Mouse (Mus musculus) limb, embryonic 12.5 days (tissue): ENCODE measurements around the gene C2cd6. TPM values are rescaled to one million over a fixed set of nuclear protein-coding genes. Genes with fewer than 3 reads are reported as not detected.

Experiments used
- ATAC-seq: fragments of 200-750 bp; cut with Nextera tagmentation; 2 replicates; pipeline ENCODE4 v1.8.0; 2017; ENCODE audit warnings: low read depth, moderate TSS enrichment; ENCODE audit not compliant: insufficient number of reproducible peaks, insufficient read depth, low FRiP score, low TSS enrichment
- H3K27ac ChIP-seq: fragments of 300-500 bp; sonication (generic); 2 replicates; pipeline ENCODE4 v1.5.1; 2016; ENCODE audit warnings: mild to moderate bottlenecking, moderate library complexity
- H3K27me3 ChIP-seq: fragments of 300-500 bp; sonication (generic); 2 replicates; pipeline ENCODE4 v1.6.1; 2016; ENCODE audit warnings: mild to moderate bottlenecking, moderate library complexity
- H3K36me3 ChIP-seq: fragments of 300-500 bp; sonication (generic); 2 replicates; pipeline ENCODE4 v1.6.1; 2016; ENCODE audit warnings: mild to moderate bottlenecking, moderate library complexity
- H3K4me1 ChIP-seq: fragments of 300-500 bp; sonication (generic); replicated peaks from 2 replicates; pipeline ENCODE4 v1.6.1; 2016
- H3K4me2 ChIP-seq: fragments of 300-500 bp; sonication (generic); 2 replicates; pipeline ENCODE4 v1.6.1; 2016; ENCODE audit warnings: mild to moderate bottlenecking, moderate library complexity
- H3K4me3 ChIP-seq: fragments of 300-500 bp; sonication (generic); replicated peaks from 2 replicates; pipeline ENCODE4 v1.5.1; 2016; ENCODE audit warnings: mild to moderate bottlenecking
- H3K9ac ChIP-seq: fragments of 300-500 bp; sonication (generic); replicated peaks from 2 replicates; pipeline ENCODE4 v1.6.1; 2016; ENCODE audit warnings: mild to moderate bottlenecking, moderate library complexity
- H3K9me3 ChIP-seq: fragments of 300-500 bp; sonication (generic); 2 replicates; pipeline ENCODE4 v1.6.1; 2016; ENCODE audit warnings: mild to moderate bottlenecking, moderate library complexity
- WGBS: fragments of 180-500 bp; shearing (Covaris S2); methylation state at CpG from one replicate; pipeline ENCODE4 v1.1.7; 2016; 5-methylcytosine and 5-hydroxymethylcytosine counted together
- polyA plus RNA-seq: library from polyadenylated mRNA; unstranded; fragments of >200 nt; fragmentation: Nextera tagmentation; extraction: Ambion mirVana; gene quantifications from 2 replicates; pipeline ENCODE4 v1.2.1, GENCODE M21; 2016

C2cd6 gene
- polyA plus RNA-seq = not detected in 2 replicates

DNA sequence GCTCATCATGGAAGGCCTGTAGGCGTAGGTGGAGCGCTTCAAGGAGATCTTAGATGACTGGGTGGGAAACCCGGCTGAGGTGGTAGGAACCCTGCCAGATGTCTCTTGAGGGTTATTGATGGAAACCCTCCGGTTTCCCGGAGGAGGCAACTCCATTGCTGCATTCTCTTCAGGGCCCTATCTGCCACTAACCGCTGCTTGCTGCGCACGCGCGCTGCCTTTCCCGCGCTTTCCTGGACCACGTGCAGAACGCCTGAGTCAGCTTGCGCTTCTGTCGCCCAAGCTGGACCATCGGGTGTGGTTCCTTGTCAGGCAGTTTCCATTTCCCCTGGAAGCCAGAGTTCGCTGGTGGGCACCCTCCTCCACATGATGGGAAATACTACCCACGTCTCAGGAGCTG, at the start of gene C2cd6:
Gene C2cd6, minus strand, starts transcription at position 196 of the 400 bp plus-strand sequence.
- WGBS = 92% methylated on average over 19 of the region's 19 CpGs
- no peak within 1 kb of the TSS for H3K27ac ChIP-seq
- ATAC-seq = no peak

DNA sequence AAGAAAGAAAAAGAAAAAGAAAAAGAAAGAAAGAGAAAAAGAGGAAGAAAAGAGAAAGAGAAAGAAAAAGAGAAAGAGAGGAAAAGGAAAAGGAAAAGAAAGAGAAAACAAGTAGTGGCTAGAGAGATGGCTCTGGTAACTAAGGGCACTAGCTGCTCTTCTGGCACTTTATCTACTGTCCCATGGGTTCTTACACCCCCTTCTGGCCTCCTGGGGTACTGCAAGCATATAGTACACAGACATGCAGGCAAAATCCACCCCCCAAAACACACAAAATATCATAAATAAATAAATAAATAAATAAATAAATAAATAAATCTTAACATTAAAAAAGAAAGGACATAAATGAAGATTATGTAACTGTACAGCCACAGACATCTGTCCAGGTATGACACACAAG, 48.1 kb upstream of the C2cd6 start:
- no peak overlapping the region for H3K27ac ChIP-seq
- no peak overlapping the region for H3K4me2 ChIP-seq
- H3K9me3 ChIP-seq = no peaks in the 10 kb centered on the region
- no peak overlapping the region for H3K9ac ChIP-seq
- H3K4me3 ChIP-seq = no peak overlapping the region
- ATAC-seq = no peak
- H3K27me3 ChIP-seq = no peaks in the 10 kb centered on the region
- no peaks in the 10 kb centered on the region for H3K4me1 ChIP-seq
- no peaks in the 10 kb centered on the region for H3K36me3 ChIP-seq

More for the DNA sequence above, at the start of gene C2cd6:
- Histone ChIP-seq H3K4me2 (no peak within 1 kb of the TSS), H3K4me1 (no peaks in the 10 kb centered on the region), H3K27me3 (no peaks in the 10 kb centered on the region), H3K9me3 (no peaks in the 10 kb centered on the region), H3K36me3 (0 out of 2 replicates have a peak, but pooled peaks cover 4% of the 10 kb centered on the region), H3K9ac (no peak within 1 kb of the TSS), H3K4me3 (no peak within 1 kb of the TSS)

DNA sequence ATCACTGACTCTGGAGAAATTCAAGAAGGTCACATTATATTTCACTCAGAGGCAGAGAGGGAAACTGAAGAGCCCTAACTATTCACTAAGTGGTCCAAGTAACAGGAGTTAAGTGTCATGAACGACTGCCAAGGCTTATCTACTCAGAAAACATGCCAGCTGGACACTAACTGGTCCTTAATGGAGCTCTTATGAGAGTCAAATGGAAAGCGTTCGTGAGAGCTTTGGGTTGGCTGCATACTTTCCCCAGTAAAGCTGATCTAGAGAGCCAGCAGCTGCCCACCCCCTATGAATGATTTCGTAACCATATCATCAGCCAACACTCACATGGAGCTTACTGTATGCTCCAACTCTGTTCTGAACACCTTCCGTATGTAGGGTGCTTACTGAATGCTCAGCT, 39.7 kb upstream of the C2cd6 start:
- ATAC-seq = no peak
- Histone ChIP-seq H3K4me3 (no peak overlapping the region), H3K9ac (no peak overlapping the region), H3K27ac (no peak overlapping the region), H3K4me2 (no peak overlapping the region), H3K27me3 (no peaks in the 10 kb centered on the region), H3K9me3 (no peaks in the 10 kb centered on the region), H3K4me1 (no peaks in the 10 kb centered on the region), H3K36me3 (no peaks in the 10 kb centered on the region)
- 79% methylated on average over 5 of the region's 5 CpGs for WGBS

- Histone ChIP-seq H3K36me3 (no peaks in the 10 kb centered on the region), H3K9ac (no peak overlapping the region), H3K4me1 (no peaks in the 10 kb centered on the region), H3K4me3 (no peak overlapping the region), H3K27ac (no peak overlapping the region), H3K9me3 (no peaks in the 10 kb centered on the region), H3K27me3 (no peaks in the 10 kb centered on the region), H3K4me2 (no peak overlapping the region)
- 74% methylated on average over 7 of the region's 7 CpGs for WGBS
- ATAC-seq = no peak
Observed at GRCm38 (mm10) chr1:59128879-59129278, 34.2 kb upstream of the C2cd6 start.

GRCm38 (mm10) chr1:59125558-59125957, 30.9 kb upstream of the C2cd6 start:
- Histone ChIP-seq H3K4me3 (no peak overlapping the region), H3K4me1 (no peaks in the 10 kb centered on the region), H3K9ac (no peak overlapping the region), H3K27me3 (no peaks in the 10 kb centered on the region), H3K36me3 (no peaks in the 10 kb centered on the region), H3K4me2 (no peak overlapping the region), H3K9me3 (no peaks in the 10 kb centered on the region), H3K27ac (no peak overlapping the region)
- no peak for ATAC-seq
- WGBS = 74% methylated on average over 5 of the region's 5 CpGs

GRCm38 (mm10) chr1:59119720-59120457, 25.2 kb upstream of the C2cd6 start, which contains the start of gene Tmem237:
Tmem237 (minus strand) TSS chr1:59120408.
- Histone ChIP-seq H3K4me3 (peak within 1 kb of the TSS; percentile 70), H3K36me3 (0 out of 2 replicates have a peak, but pooled peaks cover 4% of the 10 kb centered on the region), H3K27me3 (no peaks in the 10 kb centered on the region), H3K27ac (peak within 1 kb of the TSS; percentile 82), H3K9ac (peak within 1 kb of the TSS; percentile 87), H3K4me1 (no peaks in the 10 kb centered on the region; the same call in 1 of the 2 replicates), H3K9me3 (no peaks in the 10 kb centered on the region), H3K4me2 (peak within 1 kb of the TSS; percentile 86)
- peak; percentile 97 for ATAC-seq
- under 1% methylated on average over 69 of the region's 74 CpGs for WGBS

DNA sequence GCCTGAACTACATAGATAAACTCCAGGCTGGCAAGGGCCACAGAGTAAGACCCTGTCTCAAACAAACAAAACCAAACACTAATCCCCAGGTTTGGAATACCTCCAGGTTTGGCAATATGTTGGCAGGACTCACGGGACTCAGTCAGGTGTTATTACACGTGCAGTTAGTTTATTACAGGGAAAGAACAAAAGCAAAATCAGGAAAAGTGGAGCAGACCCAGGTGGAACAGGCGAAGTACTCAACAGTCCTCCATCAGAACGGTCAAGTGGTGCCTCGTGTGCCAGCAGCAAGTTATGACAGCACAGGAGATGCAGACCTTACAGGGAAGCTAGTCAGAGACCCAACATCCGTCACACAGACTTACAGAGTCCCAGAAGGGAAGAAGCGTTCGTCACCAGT, 15.8 kb upstream of the C2cd6 start:
- WGBS = 76% methylated on average over 8 of the region's 8 CpGs
- no peak overlapping the region for H3K4me3 ChIP-seq
- no peak for ATAC-seq
- H3K4me2 ChIP-seq = no peak overlapping the region
- H3K27ac ChIP-seq = no peak overlapping the region
- no peak overlapping the region for H3K9ac ChIP-seq
- no peaks in the 10 kb centered on the region for H3K9me3 ChIP-seq
- H3K27me3 ChIP-seq = no peaks in the 10 kb centered on the region
- peaks cover 58% of the 10 kb centered on the region for H3K36me3 ChIP-seq
- H3K4me1 ChIP-seq = no peaks in the 10 kb centered on the region

DNA sequence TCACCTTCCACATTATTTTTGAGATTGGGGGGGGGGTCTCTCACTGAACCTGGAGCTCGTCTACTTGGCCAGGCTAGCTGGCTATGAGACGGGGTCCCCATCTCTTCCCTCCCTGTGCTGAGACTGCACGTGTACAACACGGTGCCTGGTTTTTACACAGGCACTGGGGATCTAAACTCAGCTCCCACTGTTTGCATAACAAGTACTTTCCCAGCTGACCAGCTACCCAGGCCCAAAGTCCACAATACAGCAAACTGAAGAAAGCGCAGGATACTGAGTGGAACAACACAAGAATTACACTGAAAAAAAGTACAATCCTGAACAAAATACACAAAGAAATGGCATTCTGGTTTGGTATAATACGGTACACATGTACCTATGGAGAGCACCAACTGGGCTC, 7.4 kb upstream of the C2cd6 start:
- no peaks in the 10 kb centered on the region for H3K27me3 ChIP-seq
- no peak overlapping the region for H3K4me3 ChIP-seq
- whole genome bisulfite sequencing = 87% methylated on average over 6 of the region's 6 CpGs
- H3K36me3 ChIP-seq = peaks cover 46% of the 10 kb centered on the region
- no peak overlapping the region for H3K27ac ChIP-seq
- H3K9ac ChIP-seq = no peak overlapping the region
- no peaks in the 10 kb centered on the region for H3K9me3 ChIP-seq
- no peak overlapping the region for H3K4me2 ChIP-seq
- H3K4me1 ChIP-seq = no peaks in the 10 kb centered on the region
- ATAC-seq = no peak

- no peak overlapping the region for H3K4me2 ChIP-seq
- H3K9me3 ChIP-seq = no peaks in the 10 kb centered on the region
- H3K4me3 ChIP-seq = no peak overlapping the region
- no peak overlapping the region for H3K27ac ChIP-seq
- no peaks in the 10 kb centered on the region for H3K4me1 ChIP-seq
- H3K9ac ChIP-seq = no peak overlapping the region
- no peaks in the 10 kb centered on the region for H3K27me3 ChIP-seq
- 90% methylated on average over 5 of the region's 5 CpGs for WGBS
- peaks cover 37% of the 10 kb centered on the region for H3K36me3 ChIP-seq
- no peak for ATAC-seq
Observed at GRCm38 (mm10) chr1:59101020-59101419, 6.3 kb upstream of the C2cd6 start.

GRCm38 (mm10) chr1:59070867-59071266, 23.8 kb downstream of the C2cd6 start:
- Histone ChIP-seq H3K36me3 (no peaks in the 10 kb centered on the region), H3K4me2 (no peak overlapping the region), H3K4me3 (no peak overlapping the region), H3K27me3 (no peaks in the 10 kb centered on the region), H3K4me1 (no peaks in the 10 kb centered on the region), H3K9ac (no peak overlapping the region), H3K9me3 (no peaks in the 10 kb centered on the region), H3K27ac (no peak overlapping the region)
- ATAC-seq = no peak
- WGBS = 36% methylated on average over 3 of the region's 3 CpGs

GRCm38 (mm10) chr1:59067976-59068375, 26.7 kb downstream of the C2cd6 start:
- Histone ChIP-seq H3K27me3 (no peaks in the 10 kb centered on the region), H3K4me1 (no peaks in the 10 kb centered on the region), H3K36me3 (no peaks in the 10 kb centered on the region), H3K27ac (no peak overlapping the region), H3K4me2 (no peak overlapping the region), H3K9ac (no peak overlapping the region), H3K9me3 (no peaks in the 10 kb centered on the region), H3K4me3 (no peak overlapping the region)
- ATAC-seq = no peak
- 15% methylated on average over 3 of the region's 3 CpGs for WGBS

- WGBS = 64% methylated on average over 3 of the region's 3 CpGs
Observed at GRCm38 (mm10) chr1:59063697-59064096, 31.0 kb downstream of the C2cd6 start.

More at GRCm38 (mm10) chr1:59063697-59064096, 31.0 kb downstream of the C2cd6 start:
- H3K27ac ChIP-seq = no peak overlapping the region
- no peak overlapping the region for H3K9ac ChIP-seq
- no peaks in the 10 kb centered on the region for H3K27me3 ChIP-seq
- H3K4me3 ChIP-seq = no peak overlapping the region
- H3K4me1 ChIP-seq = no peaks in the 10 kb centered on the region
- no peak overlapping the region for H3K4me2 ChIP-seq
- no peaks in the 10 kb centered on the region for H3K36me3 ChIP-seq
- H3K9me3 ChIP-seq = no peaks in the 10 kb centered on the region
- ATAC-seq = no peak
